Mouse (Mus musculus): ENCODE results near the gene Bahcc1.

DNA sequence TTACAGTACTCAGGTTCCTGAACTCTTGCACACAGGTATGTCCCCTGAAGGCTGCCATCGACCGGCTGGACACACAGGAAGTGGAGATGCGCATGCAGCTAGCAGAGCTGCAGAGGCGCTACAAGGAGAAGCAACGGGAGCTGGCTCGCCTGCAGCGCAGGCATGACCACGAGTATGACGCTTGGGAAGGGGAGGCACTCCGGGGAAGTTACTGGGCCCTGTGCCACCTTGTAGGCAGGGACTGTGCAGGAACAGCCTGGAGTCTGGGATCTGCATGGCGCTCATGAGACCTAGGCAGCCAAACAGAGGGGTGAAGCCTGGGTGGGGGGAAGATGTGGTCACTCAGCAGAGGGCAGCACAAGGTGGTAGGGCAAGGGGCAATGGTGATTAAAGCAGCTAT, 46.6 kb downstream of the Bahcc1 start:
- TF ChIP-seq CTCF (IDR thresholded peaks at IDR 0.05; ENCODE audit: low read depth) (no peak), EP300 (IDR thresholded peaks at IDR 0.05; ENCODE audit: low read depth) (no peak)
